Mouse (Mus musculus): ENCODE data around the gene 2610507B11Rik. TPM values are rescaled to one million over a fixed set of nuclear protein-coding genes. Genes with fewer than 3 reads are reported as not detected.

Gene 2610507B11Rik
- polyA plus RNA-seq (2017; shearing (Covaris generic)), result 10 to 100 TPM; 40.4 to 65.7 TPM

GRCm38 (mm10) chr11:78261380-78262352 lies at the start of gene 2610507B11Rik:
Gene 2610507B11Rik, plus strand, starts transcription at chr11:78261752.

DNA sequence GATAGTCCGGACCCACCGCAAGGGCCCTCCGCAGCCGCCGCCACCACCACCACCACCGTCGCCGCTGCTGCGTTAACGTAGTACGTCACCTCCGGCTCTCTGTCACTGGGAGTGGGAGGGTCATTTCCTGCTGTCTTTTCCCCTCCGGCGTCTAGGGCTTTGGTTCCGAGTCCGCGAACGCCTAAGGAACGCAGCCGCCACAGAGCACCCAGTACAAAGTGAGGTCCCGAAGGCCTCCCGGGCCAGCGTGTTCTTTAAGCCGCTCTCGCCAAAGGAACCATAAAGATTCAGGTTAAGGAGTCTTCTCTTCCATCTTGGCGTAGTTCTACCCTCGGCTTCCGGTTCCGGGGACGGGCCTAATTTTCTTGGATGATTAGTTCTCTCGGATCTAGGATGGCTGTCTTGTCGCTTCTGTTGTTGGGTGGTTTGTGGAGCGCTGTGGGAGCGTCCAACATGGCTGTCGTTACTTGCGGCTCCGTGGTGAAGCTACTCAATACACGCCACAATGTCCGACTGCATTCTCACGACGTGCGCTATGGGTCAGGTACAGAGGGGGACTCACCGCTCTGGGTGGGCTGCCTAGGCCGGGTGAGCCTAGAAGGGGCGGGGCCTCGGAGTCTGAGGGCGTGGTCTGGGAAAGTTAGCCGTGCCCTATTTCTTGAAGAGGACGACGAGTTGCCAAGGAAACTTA lies 15.8 kb upstream of the 2610507B11Rik start, which contains the start of the genes Sdf2 and Supt6:
TSS of gene Sdf2 (plus strand) at position 120 of the 691 bp plus-strand sequence.
TSS of gene Supt6 (minus strand) at position 361 of the 691 bp plus-strand sequence.

DNA sequence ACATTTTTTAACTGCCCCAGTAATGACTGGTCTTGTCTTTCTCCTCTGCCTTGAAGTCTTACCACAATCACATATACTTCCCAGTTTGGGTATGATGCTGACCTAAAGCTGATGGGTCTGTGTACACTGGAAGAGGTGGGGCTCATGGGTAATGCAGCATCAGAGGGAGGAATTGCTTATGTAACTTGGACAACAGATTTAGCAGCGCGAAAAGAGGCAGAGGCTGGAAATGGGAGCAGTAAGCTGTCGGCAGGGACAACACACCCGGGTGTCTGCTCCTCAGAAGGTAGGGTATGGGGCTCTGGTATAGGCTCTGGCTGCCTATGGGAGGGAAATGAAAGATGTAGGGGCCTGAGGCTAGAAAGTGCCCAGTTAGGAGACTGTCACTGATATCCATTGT lies 29.1 kb downstream of the 2610507B11Rik start, which contains the start of gene BC030499:
TSS of gene BC030499 (plus strand) at position 188 of the 400 bp plus-strand sequence.

DNA sequence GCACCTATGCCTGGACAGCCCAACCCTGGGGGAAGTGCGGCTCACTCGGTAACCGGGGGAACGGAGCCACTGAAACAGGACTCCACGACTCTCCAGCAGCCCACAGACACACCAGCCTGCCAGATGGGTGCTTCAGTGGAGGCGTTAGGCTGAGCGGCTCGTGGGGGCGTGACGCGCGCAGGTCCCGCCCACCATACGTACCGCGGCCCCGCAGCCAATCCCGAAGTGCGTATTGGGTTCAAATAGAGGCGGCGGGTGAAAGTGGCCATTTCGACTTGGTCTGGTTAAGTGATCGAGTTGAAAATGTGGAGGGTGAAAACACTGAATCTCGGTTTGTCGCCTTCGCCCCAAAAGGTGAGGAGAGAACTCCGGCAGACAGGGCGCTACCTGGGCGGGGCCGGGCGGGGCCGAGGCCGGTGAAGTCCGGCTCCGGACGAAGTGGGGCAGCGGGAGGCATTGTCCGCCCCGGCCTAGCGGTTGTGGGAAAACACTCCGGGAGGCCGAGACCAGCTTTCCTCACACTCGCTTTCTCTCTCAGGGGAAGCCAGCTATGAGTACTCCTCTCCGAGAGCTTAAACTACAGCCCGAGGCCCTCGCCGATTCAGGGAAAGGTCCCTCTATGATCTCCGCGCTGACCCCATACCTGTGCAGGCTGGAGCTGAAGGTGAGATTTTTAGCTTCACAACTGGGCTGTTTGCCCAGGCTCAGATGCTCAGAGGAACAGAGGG lies 40.0 kb downstream of the 2610507B11Rik start, which contains the start of gene Spag5:
TSS of gene Spag5 (plus strand) at position 173 of the 728 bp plus-strand sequence.

DNA sequence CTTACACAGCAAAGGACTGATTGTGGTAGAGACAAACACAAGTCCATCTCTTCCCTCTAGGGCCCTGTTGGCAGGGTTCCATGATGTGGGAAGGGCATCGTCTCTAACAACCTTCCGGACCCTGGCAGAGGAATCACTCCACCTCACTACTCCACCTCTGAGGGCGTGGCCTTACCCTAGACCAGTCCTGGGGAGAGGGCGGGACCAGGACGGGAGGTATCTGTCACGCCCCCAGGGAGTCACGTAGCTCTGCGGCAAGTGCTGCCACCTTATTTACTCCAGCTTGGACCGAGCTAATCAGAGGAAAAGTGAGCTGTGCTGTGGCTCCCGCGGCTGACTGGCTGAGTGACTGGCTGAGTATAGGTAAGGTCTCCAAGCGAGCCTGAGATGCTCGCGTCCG lies 61.3 kb downstream of the 2610507B11Rik start, which contains the start of gene Aldoc:
TSS of gene Aldoc (plus strand) at position 109 of the 400 bp plus-strand sequence.

DNA sequence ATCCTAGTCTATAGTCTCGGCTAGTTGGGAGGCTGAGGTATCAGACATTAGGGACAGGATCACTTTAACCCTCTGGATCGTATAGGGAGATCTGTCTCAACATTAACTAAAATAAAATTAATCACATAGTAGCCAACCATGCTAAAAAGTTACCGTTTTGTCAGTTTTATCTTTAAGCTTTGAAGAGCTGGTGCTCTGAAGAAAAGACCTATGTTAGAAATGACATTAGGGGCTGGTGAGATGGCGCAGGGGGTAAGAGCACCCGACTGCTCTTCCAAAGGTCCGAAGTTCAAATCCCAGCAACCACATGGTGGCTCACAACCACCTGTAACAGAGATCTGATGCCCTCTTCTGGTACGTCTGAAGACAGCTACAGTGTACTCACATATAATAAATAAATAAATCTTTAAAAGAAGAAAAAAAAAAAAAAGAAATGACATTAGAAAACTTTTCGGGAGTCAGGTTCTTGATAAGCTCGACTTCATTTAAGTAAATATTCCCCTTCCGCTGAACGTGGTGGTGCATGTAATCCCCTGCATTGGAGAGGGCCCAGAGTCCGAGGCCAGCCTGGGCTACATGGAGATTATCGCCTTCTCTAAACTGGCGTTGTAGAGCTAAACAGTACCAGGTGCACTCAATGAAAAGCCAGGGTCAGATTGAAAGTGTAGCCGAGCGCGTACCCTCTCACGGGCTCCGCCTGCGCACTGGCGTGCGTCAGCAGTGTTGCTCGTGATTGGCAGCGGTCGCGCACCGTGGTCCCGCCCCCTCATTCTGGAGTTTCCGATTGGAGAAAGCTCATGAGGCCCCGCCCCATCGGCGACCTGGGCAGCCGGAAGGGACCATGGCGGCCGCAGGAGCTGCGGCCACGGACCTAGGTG lies 66.3 kb downstream of the 2610507B11Rik start, which contains the start of gene Pigs:
TSS of gene Pigs (plus strand) at position 782 of the 878 bp plus-strand sequence.

Other genes starting within 250 kb of the 2610507B11Rik start
- 1 to 10 TPM; 5.0 to 5.3 TPM for gene Dhrs13, start 229.5 kb upstream of the 2610507B11Rik start, polyA plus RNA-seq (2017; shearing (Covaris generic))
- gene Flot2, start 223.8 kb upstream of the 2610507B11Rik start, polyA plus RNA-seq (2017; shearing (Covaris generic)), result 10 to 100 TPM; 41.5 to 48.8 TPM
- gene Eral1, start 181.4 kb upstream of the 2610507B11Rik start, polyA plus RNA-seq (2017; shearing (Covaris generic)), result 10 to 100 TPM; 23.1 to 27.6 TPM
- 10 to 100 TPM; 15.3 to 18.3 TPM for gene Fam222b, start 167.1 kb upstream of the 2610507B11Rik start, polyA plus RNA-seq (2017; shearing (Covaris generic))
- 10 to 100 TPM; 33.0 to 39.8 TPM for gene Traf4, start 96.2 kb upstream of the 2610507B11Rik start, polyA plus RNA-seq (2017; shearing (Covaris generic))
- 10 to 100 TPM in 1 of 2 experiments, 1 to 10 TPM in 1; 9.3 to 10.9 TPM for gene Nek8, start 85.1 kb upstream of the 2610507B11Rik start, polyA plus RNA-seq (2017; shearing (Covaris generic))
- gene Tlcd1, start 85.0 kb upstream of the 2610507B11Rik start, polyA plus RNA-seq (2017; shearing (Covaris generic)), result 1 to 10 TPM; 4.7 to 5.4 TPM
- 1,000 to 10,000 TPM; 1,180 to 2,194 TPM for gene Rpl23a, start 78.2 kb upstream of the 2610507B11Rik start, polyA plus RNA-seq (2017; shearing (Covaris generic))
- gene Rab34, start 73.3 kb upstream of the 2610507B11Rik start, polyA plus RNA-seq (2017; shearing (Covaris generic)), result under 1 TPM; 0.91 to 0.97 TPM
- gene Proca1, start 68.4 kb upstream of the 2610507B11Rik start, polyA plus RNA-seq (2017; shearing (Covaris generic)), result under 1 TPM; 0.29 to 0.55 TPM
- 10 to 100 TPM; 78.8 to 95.9 TPM for gene Sdf2, start 16.0 kb upstream of the 2610507B11Rik start, polyA plus RNA-seq (2017; shearing (Covaris generic))
- 10 to 100 TPM; 15.5 to 29.0 TPM for gene Supt6, start 15.8 kb upstream of the 2610507B11Rik start, polyA plus RNA-seq (2017; shearing (Covaris generic))
- under 1 TPM; 0.27 to 0.36 TPM for gene BC030499, start 29.1 kb downstream of the 2610507B11Rik start, polyA plus RNA-seq (2017; shearing (Covaris generic))
- 1 to 10 TPM; 5.3 to 6.0 TPM for gene Spag5, start 39.8 kb downstream of the 2610507B11Rik start, polyA plus RNA-seq (2017; shearing (Covaris generic))
- 10 to 100 TPM in 1 of 2 experiments, 1 to 10 TPM in 1; 2.4 to 12.9 TPM for gene Aldoc, start 61.2 kb downstream of the 2610507B11Rik start, polyA plus RNA-seq (2017; shearing (Covaris generic))
- 100 to 1,000 TPM in 1 of 2 experiments, 10 to 100 TPM in 1; 70.7 to 114 TPM for gene Pigs, start 66.7 kb downstream of the 2610507B11Rik start, polyA plus RNA-seq (2017; shearing (Covaris generic))
- gene Unc119, start 81.7 kb downstream of the 2610507B11Rik start, polyA plus RNA-seq (2017; shearing (Covaris generic)), result 100 to 1,000 TPM in 1 of 2 experiments, 10 to 100 TPM in 1; 57.5 to 101 TPM
- not detected for gene Foxn1, start 124.8 kb downstream of the 2610507B11Rik start, polyA plus RNA-seq (2017; shearing (Covaris generic))
- not detected for gene Slc13a2, start 160.5 kb downstream of the 2610507B11Rik start, polyA plus RNA-seq (2017; shearing (Covaris generic))
- gene Slc46a1, start 203.9 kb downstream of the 2610507B11Rik start, polyA plus RNA-seq (2017; shearing (Covaris generic)), result 1 to 10 TPM in 1 of 2 experiments, under 1 TPM in 1; 0.78 to 1.3 TPM
- 1 to 10 TPM; 1.8 to 2.3 TPM for gene Sarm1, start 236.0 kb downstream of the 2610507B11Rik start, polyA plus RNA-seq (2017; shearing (Covaris generic))
- gene Vtn, start 237.3 kb downstream of the 2610507B11Rik start, polyA plus RNA-seq (2017; shearing (Covaris generic)), result not detected
- under 1 TPM in 1 of 2 experiments, not detected in 1; 0.34 TPM for gene Sebox, start 241.7 kb downstream of the 2610507B11Rik start, polyA plus RNA-seq (2017; shearing (Covaris generic))